Mouse (Mus musculus) kidney, embryonic 15.5 days (tissue): ENCODE results near the gene Sucla2. TPM values are rescaled to one million over a fixed set of nuclear protein-coding genes. Genes with fewer than 3 reads are reported as not detected.

Experiments used
- ATAC-seq: fragments of 200-750 bp; cut with Nextera tagmentation; replicated peaks from 2 replicates; pipeline ENCODE4 v1.8.0; 2017; ENCODE audit warnings: moderate TSS enrichment; ENCODE audit not compliant: low FRiP score
- H3K27ac ChIP-seq: fragments of 300-500 bp; sonication (generic); 2 replicates; pipeline ENCODE4 v1.5.1; 2015; ENCODE audit warnings: mild to moderate bottlenecking, inconsistent platforms
- H3K27me3 ChIP-seq: fragments of 300-500 bp; sonication (generic); 2 replicates; pipeline ENCODE4 v1.6.1; 2015; ENCODE audit warnings: inconsistent platforms
- H3K36me3 ChIP-seq: fragments of 300-500 bp; sonication (generic); 2 replicates; pipeline ENCODE4 v1.6.1; 2015; ENCODE audit warnings: inconsistent platforms
- H3K4me1 ChIP-seq: fragments of 300-500 bp; sonication (generic); 2 replicates; pipeline ENCODE4 v1.6.1; 2015; ENCODE audit warnings: inconsistent platforms
- H3K4me2 ChIP-seq: fragments of 300-500 bp; sonication (generic); 2 replicates; pipeline ENCODE4 v1.6.1; 2015; ENCODE audit warnings: moderate library complexity, mild to moderate bottlenecking, inconsistent platforms
- H3K4me3 ChIP-seq: fragments of 300-500 bp; sonication (generic); replicated peaks from 2 replicates; pipeline ENCODE4 v1.5.1; 2015; ENCODE audit warnings: mild to moderate bottlenecking, inconsistent platforms
- H3K9ac ChIP-seq: fragments of 300-500 bp; sonication (generic); 2 replicates; pipeline ENCODE4 v1.6.1; 2015; ENCODE audit warnings: mild to moderate bottlenecking, inconsistent platforms
- H3K9me3 ChIP-seq: fragments of 300-500 bp; sonication (generic); replicated peaks from 2 replicates; pipeline ENCODE4 v1.6.1; 2016; ENCODE audit warnings: inconsistent platforms
- WGBS: fragments of 180-500 bp; shearing (Covaris S2); methylation state at CpG from one replicate; pipeline ENCODE4 v1.1.7; 2015; ENCODE audit warnings: mixed read lengths; 5-methylcytosine and 5-hydroxymethylcytosine counted together
- polyA plus RNA-seq: library from polyadenylated mRNA; unstranded; fragments of >200 nt; fragmentation: Nextera tagmentation; extraction: Ambion mirVana; gene quantifications from 2 replicates; pipeline ENCODE4 v1.2.1, GENCODE M21; 2015

Gene Sucla2
- 122 and 126 TPM in 2 replicates for polyA plus RNA-seq

- under 1% methylated on average over 41 of the region's 41 CpGs for WGBS
- Histone ChIP-seq H3K27me3 (0 out of 2 replicates have a peak, but pooled peaks cover under 1% of the 10 kb centered on the region), H3K4me3 (peak within 1 kb of the TSS; percentile 57), H3K4me1 (peaks cover 4% of the 10 kb centered on the region; the same call in 1 of the 2 replicates), H3K4me2 (peak within 1 kb of the TSS; percentile 50), H3K9ac (peak within 1 kb of the TSS; percentile 53), H3K27ac (peak within 1 kb of the TSS; percentile 93), H3K36me3 (no peaks in the 10 kb centered on the region), H3K9me3 (no peaks in the 10 kb centered on the region)
- peak; percentile 100 for ATAC-seq
Measured at GRCm38 (mm10) chr14:73524766-73525448, at the start of gene Sucla2. TSS of gene Sucla2 (plus strand) at chr14:73525319.

DNA sequence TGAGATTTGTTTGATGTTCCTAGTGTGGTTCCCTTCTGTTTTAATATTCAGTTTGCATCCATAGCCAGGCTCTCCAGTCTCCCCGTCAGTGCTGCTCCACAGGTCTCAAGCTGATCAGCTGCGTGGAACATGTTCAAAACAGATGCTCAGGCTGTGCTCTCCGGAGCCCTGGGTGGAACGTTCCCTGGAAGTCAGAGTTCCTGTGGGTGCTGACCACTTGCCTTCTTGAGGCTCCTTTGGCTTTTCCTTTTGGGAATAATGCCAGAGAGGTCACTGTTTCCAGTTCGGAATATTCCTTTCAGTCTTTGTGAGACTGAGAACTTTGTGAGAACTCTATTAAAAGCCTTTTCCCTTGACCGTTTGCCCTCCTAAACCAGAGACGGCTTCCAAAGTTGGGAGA lies 49.6 kb upstream of the Sucla2 start:
- Histone ChIP-seq H3K9me3 (no peaks in the 10 kb centered on the region), H3K27ac (no peak overlapping the region), H3K4me1 (peaks cover 35% of the 10 kb centered on the region), H3K36me3 (no peaks in the 10 kb centered on the region), H3K4me3 (no peak overlapping the region), H3K4me2 (no peak overlapping the region), H3K27me3 (no peaks in the 10 kb centered on the region), H3K9ac (no peak overlapping the region)
- 35% methylated on average over 7 of the region's 7 CpGs for WGBS
- no peak for ATAC-seq

DNA sequence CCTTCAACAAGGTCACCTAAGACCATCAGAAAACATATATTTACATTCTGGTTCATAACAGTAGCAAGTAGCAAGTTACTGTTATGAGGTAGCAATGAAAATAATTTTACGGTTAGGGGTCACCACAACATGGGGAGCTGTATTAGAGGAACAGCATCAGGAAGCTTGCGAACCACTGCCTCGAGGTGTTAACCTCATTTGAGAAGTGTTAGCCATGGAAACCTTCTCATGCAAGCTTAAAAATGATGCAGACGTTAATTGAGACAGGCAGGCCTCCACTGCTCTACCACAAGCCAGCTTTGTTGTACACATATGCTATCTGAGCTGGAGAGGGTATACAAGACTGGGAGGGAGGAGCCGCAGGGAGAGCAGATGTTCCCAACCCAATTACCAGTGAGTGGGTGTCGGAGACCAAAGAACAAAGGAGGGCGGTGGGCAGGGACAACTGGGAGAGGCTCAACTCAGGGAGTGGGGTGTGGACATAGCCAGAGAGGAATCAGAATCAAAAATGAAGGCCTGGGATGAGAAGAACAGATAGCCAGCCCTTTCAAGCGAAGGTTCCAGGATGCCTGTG lies 48.7 kb upstream of the Sucla2 start:
- no peak overlapping the region for H3K27ac ChIP-seq
- no peak for ATAC-seq

GRCm38 (mm10) chr14:73477077-73477476 lies 48.0 kb upstream of the Sucla2 start:
- ATAC-seq: no peak
- Histone ChIP-seq H3K36me3 (no peaks in the 10 kb centered on the region), H3K4me2 (no peak overlapping the region), H3K27me3 (no peaks in the 10 kb centered on the region), H3K9ac (no peak overlapping the region), H3K27ac (no peak overlapping the region), H3K4me3 (no peak overlapping the region), H3K4me1 (peaks cover 33% of the 10 kb centered on the region), H3K9me3 (no peaks in the 10 kb centered on the region)
- 96% methylated on average over 10 of the region's 10 CpGs for WGBS

More for the DNA sequence above, 48.7 kb upstream of the Sucla2 start:
- 69% methylated on average over 8 of the region's 8 CpGs for WGBS
- no peak overlapping the region for H3K9ac ChIP-seq
- no peak overlapping the region for H3K4me2 ChIP-seq
- no peak overlapping the region for H3K4me3 ChIP-seq
- no peaks in the 10 kb centered on the region for H3K27me3 ChIP-seq
- no peaks in the 10 kb centered on the region for H3K9me3 ChIP-seq
- no peaks in the 10 kb centered on the region for H3K36me3 ChIP-seq
- H3K4me1 ChIP-seq: peaks cover 33% of the 10 kb centered on the region

DNA sequence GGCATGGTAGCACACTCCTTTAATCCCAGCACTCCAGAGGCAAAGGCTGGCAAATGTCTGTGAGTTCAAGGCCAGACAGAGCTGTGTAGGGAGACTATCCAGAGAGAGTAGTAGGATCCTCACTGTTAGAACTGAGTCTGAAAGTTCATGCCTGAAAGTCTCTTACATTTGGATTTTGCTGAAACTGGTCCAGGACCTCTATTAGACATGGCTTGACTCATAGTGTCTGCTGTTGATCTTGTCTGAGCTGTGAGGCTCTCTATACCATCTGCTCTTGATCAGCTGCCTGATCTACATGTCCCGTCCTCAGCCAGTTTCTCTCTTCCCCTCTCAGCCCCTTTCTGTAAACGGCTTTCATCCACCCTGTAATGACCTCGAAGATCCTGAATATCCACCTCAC lies 46.8 kb upstream of the Sucla2 start:
- peaks cover 25% of the 10 kb centered on the region for H3K4me1 ChIP-seq
- H3K36me3 ChIP-seq: no peaks in the 10 kb centered on the region
- H3K4me2 ChIP-seq: no peak overlapping the region
- no peak overlapping the region for H3K27ac ChIP-seq
- WGBS: 81% methylated on average over 3 of the region's 3 CpGs
- no peaks in the 10 kb centered on the region for H3K27me3 ChIP-seq
- ATAC-seq: no peak
- H3K9ac ChIP-seq: no peak overlapping the region
- no peak overlapping the region for H3K4me3 ChIP-seq
- H3K9me3 ChIP-seq: no peaks in the 10 kb centered on the region

DNA sequence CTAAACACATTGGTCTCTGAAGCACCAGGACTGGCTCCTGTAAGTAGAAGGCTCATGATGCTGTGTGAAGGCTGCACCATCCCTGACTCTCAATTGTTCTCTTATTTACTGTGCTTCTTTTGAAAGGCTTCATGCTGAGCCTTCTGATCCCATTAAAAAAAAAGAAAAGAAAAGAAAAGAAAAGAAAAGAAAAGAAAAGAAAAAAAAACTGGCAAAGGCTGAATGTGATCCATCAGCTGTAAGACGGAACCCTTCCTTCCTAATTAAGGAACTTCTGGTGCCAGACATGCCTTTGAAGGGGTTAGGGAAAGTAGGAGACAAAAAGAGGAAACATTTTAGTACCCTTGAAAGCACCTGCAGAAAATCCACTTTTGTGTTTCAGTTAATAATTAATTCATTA lies 45.3 kb upstream of the Sucla2 start:
- Histone ChIP-seq H3K27ac (no peak overlapping the region), H3K4me1 (peaks cover 15% of the 10 kb centered on the region), H3K4me2 (no peak overlapping the region), H3K4me3 (no peak overlapping the region), H3K9me3 (no peaks in the 10 kb centered on the region), H3K36me3 (no peaks in the 10 kb centered on the region), H3K9ac (no peak overlapping the region), H3K27me3 (no peaks in the 10 kb centered on the region)
- 61% methylated on average over 1 of the region's 1 CpGs for WGBS
- no peak for ATAC-seq

GRCm38 (mm10) chr14:73483516-73484229 lies 41.4 kb upstream of the Sucla2 start:
- Histone ChIP-seq H3K27ac (no peak overlapping the region), H3K27me3 (no peaks in the 10 kb centered on the region), H3K4me2 (no peak overlapping the region), H3K36me3 (no peaks in the 10 kb centered on the region), H3K4me3 (no peak overlapping the region), H3K4me1 (no peaks in the 10 kb centered on the region), H3K9me3 (no peaks in the 10 kb centered on the region), H3K9ac (no peak overlapping the region)
- 39% methylated on average over 5 of the region's 5 CpGs for WGBS
- peak; percentile 77 for ATAC-seq

DNA sequence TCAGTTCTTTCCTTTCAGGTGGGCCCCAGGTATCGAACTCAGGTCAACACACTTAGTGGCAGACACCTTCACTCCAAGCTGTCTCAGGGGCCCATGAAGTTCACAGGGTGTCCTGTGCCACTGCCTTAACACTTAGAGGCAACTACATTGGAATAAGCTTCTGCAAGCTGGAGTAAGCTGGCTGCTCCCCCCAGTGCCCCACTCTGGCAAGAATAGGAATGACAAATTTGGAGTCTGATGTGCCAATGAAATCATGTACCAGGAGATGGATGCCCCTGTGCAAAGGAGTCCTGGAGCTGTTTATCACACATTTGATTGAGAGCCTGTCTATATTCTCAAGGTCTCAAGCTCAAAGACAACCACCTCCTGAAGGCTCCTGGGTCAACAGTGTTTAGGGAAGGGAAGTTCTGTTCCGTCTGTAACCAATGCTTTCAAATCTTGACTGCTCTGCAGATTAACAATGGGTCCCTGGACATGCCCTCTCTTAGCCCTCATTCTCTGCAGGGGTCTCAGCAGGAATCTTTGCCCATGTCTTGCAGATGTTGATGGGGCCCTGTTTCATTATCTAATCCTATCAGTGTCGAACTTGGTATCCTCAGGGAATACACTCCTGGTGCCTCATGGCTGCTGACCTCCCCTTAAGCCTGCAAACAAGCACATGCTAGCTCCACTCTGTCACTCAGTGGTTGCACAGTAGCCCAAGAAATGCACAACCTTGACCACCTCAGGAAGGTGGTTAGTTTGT lies 40.6 kb upstream of the Sucla2 start:
- H3K4me2 ChIP-seq: no peak overlapping the region
- no peak overlapping the region for H3K27ac ChIP-seq
- H3K4me3 ChIP-seq: no peak overlapping the region
- no peaks in the 10 kb centered on the region for H3K36me3 ChIP-seq
- WGBS: 79% methylated on average over 3 of the region's 3 CpGs
- ATAC-seq: no peak; the same call in 1 of the 2 replicates
- no peak overlapping the region for H3K9ac ChIP-seq
- H3K4me1 ChIP-seq: no peaks in the 10 kb centered on the region
- no peaks in the 10 kb centered on the region for H3K9me3 ChIP-seq
- no peaks in the 10 kb centered on the region for H3K27me3 ChIP-seq

- no peaks in the 10 kb centered on the region for H3K27me3 ChIP-seq
- ATAC-seq: no peak
- H3K4me2 ChIP-seq: no peak overlapping the region
- no peaks in the 10 kb centered on the region for H3K4me1 ChIP-seq
- H3K9ac ChIP-seq: no peak overlapping the region
- H3K36me3 ChIP-seq: no peaks in the 10 kb centered on the region
- H3K9me3 ChIP-seq: no peaks in the 10 kb centered on the region; the same call in 1 of the 2 replicates
- no peak overlapping the region for H3K27ac ChIP-seq
- WGBS: 73% methylated on average over 5 of the region's 5 CpGs
- H3K4me3 ChIP-seq: no peak overlapping the region
Measured at GRCm38 (mm10) chr14:73486641-73487040, 38.5 kb upstream of the Sucla2 start.

GRCm38 (mm10) chr14:73493356-73493755 lies 31.8 kb upstream of the Sucla2 start:
- Histone ChIP-seq H3K4me3 (no peak overlapping the region), H3K27me3 (no peaks in the 10 kb centered on the region), H3K9me3 (peaks cover 2% of the 10 kb centered on the region; the same call in 1 of the 2 replicates), H3K36me3 (no peaks in the 10 kb centered on the region), H3K9ac (no peak overlapping the region), H3K4me1 (no peaks in the 10 kb centered on the region), H3K27ac (no peak overlapping the region), H3K4me2 (no peak overlapping the region)
- no peak for ATAC-seq
- 92% methylated on average over 6 of the region's 6 CpGs for WGBS

GRCm38 (mm10) chr14:73494122-73494521 lies 31.0 kb upstream of the Sucla2 start:
- Histone ChIP-seq H3K4me2 (no peak overlapping the region), H3K27me3 (no peaks in the 10 kb centered on the region), H3K4me1 (no peaks in the 10 kb centered on the region), H3K9ac (no peak overlapping the region), H3K27ac (no peak overlapping the region), H3K4me3 (no peak overlapping the region), H3K9me3 (peaks cover 2% of the 10 kb centered on the region; the same call in 1 of the 2 replicates), H3K36me3 (no peaks in the 10 kb centered on the region)
- WGBS: 78% methylated on average over 6 of the region's 6 CpGs
- no peak for ATAC-seq

GRCm38 (mm10) chr14:73495753-73496152 lies 29.4 kb upstream of the Sucla2 start:
- no peaks in the 10 kb centered on the region for H3K36me3 ChIP-seq
- H3K4me1 ChIP-seq: no peaks in the 10 kb centered on the region
- no peak overlapping the region for H3K9ac ChIP-seq
- H3K4me3 ChIP-seq: no peak overlapping the region
- H3K27ac ChIP-seq: no peak overlapping the region
- H3K4me2 ChIP-seq: no peak overlapping the region
- 77% methylated on average over 7 of the region's 7 CpGs for WGBS
- H3K27me3 ChIP-seq: no peaks in the 10 kb centered on the region
- peaks cover 2% of the 10 kb centered on the region; the same call in 1 of the 2 replicates for H3K9me3 ChIP-seq
- no peak for ATAC-seq
